Mouse (Mus musculus) cerebellum, adult 18-20 months (tissue): ENCODE measurements around the gene A530016L24Rik.

Experiments
- DNase-seq, 2 experiments: peaks; one replicate each; pipeline ENCODE4 v3.0.0; 2021

The A530016L24Rik gene

DNA sequence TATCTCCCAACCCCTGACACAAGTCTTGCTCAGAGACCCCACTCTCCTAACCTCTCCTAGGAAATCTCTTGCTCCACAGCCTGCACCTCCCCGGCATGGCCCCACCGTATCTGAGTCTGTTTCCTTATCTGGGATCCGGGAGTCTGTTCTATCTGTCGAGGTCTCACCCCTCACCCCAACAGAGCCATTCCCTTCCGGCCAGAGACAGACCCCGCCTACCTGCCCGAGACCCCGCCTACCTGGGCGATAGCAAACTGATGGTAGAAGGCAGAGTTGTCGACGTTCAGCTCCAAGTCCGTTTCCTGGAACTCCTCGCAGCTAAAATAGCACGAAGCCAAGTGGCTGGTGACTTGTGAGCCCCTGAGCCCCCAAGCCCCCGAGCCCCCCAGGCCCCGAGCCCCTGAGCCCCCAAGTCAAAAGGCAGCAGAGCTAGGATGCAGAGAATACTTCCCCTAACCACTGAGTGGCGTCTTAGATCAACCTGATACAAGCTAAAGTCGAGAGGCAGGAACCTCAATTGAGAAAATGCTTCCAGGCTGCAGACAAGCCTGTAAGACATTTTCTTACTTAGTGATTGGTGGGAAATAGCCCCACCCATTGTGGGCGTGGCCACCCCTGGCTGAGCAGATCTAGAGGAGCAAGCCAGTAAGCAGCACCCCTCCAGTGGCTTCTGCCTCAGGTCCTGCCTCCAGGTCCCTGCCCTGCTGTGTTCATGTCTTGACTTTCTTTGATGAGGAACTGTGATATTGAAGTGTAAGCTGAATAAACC, 13.9 kb downstream of the A530016L24Rik start:
- DNase-seq, result no peak

DNA sequence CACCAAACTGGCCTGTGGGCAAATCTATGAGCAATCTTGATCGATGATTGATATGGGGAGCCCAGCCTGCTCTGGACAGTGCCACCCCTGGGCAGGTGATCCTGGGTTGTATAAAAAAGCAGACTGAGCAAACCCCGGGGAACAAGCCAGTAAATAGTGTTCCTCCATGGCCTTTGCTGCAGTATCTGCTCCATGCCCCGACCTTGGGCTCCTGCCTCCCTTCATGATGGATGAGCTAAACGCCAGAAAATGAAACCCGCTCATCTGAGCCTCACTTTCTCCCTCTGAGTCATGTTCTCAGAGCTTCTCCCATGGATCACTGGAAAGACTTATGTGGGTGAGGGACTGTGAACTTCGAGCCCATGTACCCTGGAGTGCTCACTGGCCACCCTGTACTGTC, 17.0 kb downstream of the A530016L24Rik start:
- no peak for DNase-seq

DNA sequence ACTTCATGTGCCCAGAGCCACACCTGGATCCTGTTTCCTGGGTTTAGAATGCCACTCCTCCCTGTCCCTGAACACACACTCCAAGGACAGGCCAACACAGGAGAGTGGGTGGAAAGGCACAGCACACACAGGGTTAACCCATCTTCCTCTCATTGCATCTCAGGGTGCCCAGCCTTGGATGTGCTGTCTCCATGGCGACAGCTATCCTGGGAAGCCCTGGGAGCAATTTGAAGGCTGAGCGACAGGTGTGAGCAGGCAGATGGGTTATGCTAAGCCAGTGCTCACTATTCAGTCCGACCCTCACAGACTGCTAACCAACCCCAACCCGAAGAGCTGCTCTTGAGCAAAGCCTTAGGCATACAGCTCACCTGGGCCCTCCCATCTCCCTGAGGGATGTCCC, 18.0 kb downstream of the A530016L24Rik start:
- DNase-seq, result no peak

DNA sequence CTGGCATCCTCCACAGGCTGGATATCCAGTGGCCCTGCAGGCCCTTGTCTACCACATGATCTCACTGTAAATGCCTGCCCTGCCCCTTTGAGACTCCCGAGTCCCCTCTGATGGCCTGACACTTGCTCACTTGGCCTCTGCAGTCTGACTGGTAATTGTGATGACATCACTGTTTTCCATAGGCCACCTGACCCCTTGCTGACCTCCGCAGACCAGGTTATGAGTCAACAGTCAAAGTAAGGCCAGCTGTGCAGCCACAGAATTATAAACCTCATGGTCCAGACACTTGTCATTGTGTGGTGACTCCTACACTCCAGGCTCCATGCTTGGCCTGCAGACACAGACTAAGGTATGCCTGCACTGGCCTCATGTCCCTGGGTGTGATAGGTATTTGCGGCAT, 18.7 kb downstream of the A530016L24Rik start:
- DNase-seq, result no peak

DNA sequence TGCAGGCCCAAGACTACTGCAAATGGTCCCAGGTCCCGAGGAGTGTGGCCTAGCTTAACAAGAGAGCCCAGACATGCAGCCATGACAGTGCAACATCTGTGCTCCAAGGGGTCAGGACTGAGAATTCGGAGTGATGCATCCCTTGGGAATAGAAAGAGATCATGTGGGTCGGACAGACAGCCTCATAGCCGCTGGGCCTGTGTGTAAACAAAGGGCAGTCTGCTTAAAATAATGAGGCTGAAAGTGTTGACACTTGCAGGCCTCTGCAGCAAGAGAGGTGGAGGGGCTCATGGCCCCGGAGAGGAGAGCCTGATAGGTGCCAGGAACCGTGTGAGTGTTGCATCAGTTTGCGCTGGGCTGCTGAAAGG, 21.1 kb downstream of the A530016L24Rik start:
- DNase-seq, result no peak

DNA sequence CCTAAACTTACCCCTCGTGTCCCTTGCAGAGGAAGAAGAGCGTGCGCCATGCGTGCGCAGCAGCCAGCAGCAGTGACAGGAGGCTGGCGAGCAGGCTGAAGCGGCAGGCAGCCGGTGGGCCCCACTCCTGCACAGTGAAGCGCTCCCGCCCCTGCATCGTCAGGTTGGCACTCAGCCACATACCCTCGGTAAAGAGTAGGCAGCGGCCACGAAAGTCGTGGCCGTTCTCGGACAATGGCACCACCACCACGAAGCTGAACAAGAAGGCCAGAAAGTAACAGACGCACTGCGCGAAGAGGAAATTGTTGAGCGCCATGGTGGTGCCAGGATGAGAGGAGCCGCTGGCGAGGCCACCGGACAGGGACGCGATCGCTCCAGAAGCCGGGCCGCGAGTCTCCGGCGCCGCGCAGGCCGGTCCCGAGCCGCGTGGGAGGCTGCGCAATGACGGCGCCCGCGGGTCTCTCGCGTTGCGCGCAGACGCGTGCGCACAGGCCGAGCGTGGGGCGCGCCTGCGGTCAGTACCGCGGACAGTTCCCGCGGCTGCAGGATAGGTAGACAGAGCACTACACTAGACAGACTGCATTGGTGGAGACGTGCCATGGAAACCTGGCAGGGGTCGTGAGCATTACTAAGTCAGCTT, 21.6 kb downstream of the A530016L24Rik start:
- peak in 1 of 2 experiments; percentile 23 for DNase-seq

DNA sequence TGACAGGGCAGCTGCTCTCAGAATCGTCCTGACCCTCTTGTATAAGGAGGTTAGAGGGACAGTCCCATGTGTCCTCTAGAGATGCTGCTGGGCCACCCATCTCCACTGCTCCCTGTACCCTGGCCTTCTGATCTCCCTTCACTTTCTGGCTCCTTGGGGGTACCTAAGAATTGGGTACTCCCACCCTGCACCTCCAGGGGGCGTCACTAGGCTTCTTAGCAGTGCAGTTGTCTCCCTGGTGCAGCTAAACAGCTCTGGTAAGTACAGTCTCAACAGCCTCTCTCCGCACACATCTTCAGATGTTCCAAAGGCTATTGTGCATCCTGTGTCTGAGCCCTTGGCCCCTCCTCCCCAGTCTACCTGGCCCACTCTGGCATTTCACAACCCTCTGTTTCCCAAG, 25.6 kb downstream of the A530016L24Rik start:
- DNase-seq, result no peak

DNA sequence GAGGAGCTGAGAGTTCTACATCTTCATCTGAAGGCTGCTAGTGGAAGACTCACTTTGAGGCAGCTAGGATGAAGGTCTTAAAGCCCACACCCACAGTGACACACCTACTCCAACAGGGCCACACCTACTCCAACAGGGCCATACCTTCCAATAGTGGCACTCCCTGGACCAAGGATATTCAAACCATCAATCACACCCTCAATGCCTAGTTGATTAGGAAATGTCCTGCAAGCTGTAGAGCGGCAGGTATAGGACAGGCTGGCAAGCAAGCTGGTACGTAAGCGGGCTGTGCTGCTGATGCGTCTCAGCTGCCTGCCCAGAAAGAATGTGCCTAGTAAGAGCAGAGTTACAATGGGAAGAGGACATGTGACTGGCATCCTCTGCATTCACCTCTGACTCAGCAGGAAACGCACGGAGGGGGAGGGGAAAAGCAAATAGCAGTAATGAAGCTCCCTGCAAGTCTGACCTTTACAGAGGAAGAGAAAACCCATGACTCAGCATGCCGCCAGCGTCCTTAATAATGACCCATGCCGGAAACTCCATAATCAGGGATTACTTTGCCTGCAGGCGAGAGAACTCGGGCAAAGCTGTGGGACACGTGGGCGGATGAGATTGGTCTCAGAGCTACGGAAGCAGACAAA, 27.6 kb downstream of the A530016L24Rik start, which contains the start of gene Tmem179:
Tmem179 (minus strand) TSS at position 51 of the 641 bp plus-strand sequence.
- no peak for DNase-seq

DNA sequence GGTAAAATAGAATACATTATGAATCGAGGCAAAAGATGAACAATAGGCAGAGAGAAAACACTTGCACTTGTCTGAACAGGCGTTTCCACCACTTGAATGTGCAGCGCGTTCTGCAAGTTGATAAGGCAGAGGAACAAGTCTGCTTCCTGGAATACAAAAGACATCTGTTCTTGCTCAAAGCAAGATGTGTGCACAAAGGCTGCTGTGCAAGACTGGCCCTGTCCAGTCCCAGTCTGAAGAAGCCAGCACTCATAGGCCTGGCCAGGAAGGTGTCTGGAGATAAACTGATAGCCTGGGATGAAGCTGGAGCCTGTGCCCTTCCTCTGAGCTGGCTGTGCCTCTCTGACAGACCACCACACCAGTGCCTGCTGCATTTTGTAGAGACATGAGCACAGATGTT, 28.9 kb downstream of the A530016L24Rik start:
- no peak for DNase-seq

DNA sequence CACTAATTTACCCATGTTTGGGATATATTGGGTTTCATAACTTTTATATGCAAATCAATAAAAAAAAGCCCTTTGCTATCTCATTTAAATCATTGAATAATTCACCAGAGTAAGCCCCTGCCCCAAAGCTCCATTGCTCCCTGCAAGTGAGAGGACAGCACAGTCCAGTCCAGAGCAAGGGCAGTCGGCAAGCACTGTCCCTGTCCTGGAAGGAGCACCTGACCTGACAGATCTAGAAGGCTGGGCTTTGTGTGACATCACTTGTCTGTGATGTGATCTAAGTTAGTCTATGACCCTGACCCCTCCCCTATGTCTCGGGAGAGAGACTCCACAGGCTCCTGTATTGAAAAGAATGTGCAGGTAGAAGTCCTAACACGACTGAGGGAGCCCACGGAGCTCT, 44.5 kb downstream of the A530016L24Rik start:
- no peak for DNase-seq

DNA sequence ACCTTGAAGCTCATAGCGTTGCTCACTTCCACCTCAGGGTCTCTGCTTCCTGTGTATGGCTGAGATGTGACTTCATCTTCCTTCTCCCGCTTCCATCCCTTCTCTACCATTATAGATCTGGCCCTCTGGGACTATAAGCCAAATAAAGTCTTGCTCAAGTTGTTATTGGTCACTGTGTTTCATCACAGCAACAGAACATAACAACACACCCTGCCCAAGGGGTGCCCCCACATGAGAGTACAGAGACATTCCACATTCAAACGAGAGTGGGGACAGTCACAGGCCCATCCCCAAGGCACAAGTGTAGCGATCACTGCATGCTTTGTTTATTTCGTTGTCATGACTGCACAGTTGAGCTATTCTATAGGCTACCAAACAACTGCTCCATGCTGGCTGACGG, 48.0 kb downstream of the A530016L24Rik start:
- no peak for DNase-seq

DNA sequence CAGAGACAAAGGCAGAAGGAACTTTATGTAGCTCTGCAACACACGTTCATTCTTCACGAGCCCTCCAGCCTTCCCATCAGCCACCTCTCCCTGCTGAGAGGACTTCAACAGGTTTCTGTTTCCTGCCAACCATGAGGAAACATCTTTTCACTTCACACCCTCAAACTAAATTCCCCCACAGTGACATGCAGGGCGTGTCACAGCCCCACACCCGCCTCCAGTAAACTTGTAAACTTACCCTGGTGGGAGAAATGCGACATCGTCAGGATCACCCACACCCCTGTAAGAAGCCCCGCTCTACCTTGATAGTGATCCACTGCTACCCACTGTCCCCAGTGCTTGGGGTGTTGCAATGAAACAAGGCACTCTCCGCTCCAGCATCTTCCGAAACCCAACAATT, 49.1 kb downstream of the A530016L24Rik start:
- no peak for DNase-seq

DNA sequence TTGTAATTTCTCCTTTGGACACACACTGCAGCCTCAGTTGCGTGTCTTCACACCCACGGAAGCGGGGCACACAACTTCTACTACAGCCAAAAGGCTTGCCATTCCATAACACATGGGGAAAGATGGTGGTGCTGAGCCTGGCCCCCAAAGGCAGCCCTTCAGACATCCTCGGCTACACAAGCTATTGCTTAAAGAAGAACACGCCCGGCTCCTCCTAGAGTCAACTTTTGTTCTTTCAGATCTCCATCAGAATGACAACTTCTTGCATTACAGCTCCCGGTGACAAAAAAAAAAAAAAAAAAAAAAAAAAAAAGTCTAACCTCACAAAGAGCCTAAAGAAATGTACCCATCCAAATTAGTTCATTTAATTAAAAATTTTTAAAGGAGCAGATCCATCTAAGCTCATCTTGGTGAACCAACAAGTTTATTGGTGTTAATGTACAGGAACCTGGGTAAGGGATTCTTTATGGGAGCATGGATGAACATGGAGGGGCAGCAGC, 50.3 kb downstream of the A530016L24Rik start:
- no peak for DNase-seq

DNA sequence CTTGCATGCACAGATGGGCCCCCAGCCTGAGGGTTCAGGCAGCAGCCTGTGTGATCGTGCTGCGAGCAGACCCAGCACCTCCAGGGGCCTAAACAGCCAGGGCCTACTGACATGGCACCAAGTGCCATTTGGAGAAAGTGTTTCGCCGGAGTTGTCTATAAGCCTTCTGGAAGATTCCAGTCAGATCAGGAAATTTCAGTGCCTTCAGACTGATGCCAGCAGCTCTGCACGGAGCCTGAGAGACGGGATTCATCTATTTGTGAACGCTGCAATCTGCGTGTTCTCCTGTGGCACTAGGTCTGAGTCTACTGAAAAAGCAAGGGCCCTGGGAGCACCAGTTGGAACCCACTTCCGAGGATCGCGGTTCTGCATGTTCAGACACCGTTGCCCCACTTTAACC, 51.1 kb downstream of the A530016L24Rik start:
- no peak for DNase-seq

DNA sequence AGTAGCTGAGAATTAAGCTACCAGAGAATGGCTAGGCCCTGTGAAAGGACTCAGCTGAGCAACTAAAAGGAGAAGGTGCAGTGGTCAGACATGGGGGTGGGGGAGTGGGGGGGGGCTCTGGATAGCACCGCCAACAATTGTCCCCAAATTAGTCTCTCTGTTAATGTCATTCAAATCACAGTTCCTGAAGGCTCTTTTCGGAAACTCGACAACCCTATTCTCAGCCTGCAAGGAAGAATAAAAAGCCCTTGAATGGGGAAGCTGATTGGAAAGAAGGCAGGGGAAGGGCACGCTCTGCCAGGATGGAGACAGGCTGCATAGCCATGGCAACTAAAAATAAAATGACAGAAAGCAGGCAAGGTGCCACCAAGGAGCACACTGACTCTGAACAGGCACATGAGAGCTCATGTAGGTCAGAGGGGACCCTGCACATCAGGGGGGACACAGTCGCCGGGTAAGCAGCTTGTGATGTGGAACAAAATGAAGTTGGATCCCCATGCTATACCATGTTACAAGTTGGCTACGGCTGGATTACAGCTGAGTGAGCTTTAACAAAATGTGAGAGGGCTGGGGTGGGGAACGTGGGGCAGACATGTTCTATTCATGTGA, 52.3 kb downstream of the A530016L24Rik start:
- no peak for DNase-seq

DNA sequence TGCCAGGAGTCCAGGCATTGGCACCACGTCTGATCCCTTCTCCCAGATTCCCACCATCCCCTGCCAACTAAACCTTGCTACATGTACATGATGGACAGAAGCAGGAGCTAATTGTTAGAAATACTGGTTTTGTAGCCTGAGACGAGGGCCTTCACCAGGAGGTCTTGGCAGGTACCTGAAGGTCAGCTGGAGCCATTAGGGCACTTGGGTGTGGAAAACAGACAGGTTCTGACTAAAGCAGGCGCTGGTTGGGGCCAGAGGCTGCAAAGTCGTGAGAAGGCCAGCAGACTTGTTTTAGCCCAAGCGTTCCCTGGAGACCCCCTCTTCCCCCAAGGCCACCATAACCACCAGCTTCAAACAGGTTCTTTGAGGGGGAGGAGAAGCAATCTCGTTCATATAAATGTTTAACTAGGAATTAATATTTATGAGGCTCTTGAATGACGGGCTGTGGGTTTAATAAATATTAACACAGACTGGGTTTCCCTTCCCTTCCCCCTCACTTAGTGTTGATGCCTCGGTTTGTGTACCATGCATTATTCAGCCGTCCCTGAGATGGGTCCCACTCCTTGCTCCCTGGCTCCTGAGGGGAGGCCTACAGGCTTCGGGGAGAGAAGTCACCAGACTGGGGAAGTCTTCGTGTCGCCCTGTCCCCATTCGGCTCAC, 53.1 kb downstream of the A530016L24Rik start:
- DNase-seq, result no peak

DNA sequence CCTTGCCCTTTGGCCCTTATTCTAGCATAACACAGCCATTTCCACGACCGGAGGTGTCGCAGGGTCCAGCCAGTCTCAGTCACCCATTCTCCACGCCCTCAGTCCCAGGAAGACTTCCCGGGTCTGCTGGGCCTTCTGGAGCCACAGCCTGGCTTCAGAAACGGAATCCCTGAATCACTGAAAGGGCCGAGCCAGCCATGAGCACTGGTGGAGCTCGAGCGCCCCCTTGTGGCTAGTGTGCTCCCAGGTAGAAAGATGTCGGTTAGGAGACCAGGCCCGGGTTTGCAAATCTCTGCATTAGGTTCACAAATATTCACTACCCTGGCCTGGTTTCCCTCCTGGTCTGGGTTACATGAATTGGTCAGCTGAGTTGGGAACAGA, 53.7 kb downstream of the A530016L24Rik start:
- peak; percentile 77 to 88 for DNase-seq

DNA sequence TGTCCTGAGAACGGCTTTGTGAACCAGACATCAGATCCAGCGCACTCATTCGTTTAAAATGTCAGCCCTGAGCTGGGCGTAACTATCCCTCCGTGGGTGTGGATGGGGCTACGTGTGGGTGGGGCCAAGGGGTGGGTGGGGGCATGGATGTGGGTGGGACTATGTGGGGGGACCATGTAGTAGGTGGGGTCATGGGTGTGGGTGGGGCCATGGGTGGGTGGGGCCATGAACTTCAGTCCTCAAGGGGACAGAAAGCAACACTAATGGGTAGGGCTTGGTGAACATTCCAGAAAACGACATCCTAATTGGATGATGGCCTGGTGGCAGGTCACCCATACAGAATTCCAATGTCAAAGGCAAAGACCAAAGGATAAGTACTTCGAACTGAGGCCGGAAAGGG, 54.7 kb downstream of the A530016L24Rik start:
- no peak for DNase-seq

DNA sequence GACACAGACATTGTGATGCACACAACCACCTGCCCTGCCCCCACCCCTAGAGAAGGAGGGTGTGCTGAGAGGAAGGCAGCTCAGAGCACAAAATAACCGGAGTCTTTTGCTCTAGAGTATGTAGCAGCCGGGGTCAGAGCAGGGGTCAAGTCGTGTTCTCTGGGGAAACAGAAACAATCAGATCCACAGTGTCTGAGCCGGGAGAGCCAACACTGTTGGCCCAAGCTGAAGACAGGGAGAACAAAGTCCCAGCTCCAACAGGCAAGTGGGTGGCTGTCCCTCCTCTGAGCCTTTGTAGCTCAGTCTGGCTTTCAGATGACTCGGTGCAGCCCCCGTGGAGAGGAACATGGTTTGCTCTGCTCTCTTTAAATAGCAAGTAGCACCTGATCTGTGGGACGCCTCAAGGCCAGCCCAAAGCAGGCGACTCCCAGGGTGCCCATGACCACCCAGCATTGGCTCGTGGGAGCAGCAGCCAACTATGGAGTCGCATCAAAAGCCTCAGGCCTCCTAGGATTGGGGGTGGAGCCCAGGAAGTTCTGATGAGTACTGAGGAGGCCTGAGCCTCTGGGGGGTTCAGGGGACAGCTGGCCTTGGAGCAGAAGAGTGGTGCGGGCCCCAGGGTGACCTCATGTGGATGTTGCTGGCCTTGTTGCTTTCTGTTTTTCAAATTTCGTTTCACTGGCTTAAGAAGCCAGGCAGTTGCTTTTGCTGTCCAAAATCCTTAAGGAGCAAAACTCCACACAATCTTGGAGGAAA, 55.9 kb downstream of the A530016L24Rik start:
- DNase-seq, result no peak

DNA sequence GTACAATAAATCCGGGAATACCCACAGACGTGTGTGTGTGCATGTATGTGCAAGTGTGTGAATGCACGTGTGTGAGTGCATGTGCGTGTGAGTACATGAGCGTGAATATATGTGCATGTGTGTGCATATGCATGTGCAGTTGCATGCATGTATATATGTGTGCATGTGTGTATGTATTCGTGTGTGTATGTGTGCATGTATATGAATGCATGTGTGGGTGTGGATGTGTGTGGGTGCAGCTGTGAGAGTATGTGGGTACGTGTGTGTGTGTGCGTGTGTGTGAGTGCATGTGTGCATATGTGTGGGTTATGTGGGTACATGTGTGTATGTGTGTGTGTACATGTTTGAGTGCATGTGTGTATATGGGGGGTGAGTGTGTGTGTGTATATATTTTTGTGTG, 56.9 kb downstream of the A530016L24Rik start:
- no peak for DNase-seq

DNA sequence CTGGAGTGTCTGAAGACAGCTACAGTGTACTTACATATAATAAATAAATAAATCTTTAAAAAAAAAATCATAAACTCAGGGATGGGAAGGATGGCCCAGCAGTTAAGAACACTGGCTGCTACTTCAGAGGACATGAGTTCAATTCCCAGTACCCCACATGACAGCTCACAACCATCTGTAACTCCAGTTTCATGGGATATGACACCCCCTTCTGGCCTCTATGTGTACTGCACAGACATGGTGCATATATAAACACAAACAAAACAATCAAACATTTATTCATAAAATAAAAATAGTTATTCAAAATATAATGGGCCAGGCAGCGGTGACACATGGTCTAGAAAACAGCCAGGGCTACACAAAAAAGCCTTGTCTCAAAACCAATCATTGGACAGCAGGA, 60.0 kb downstream of the A530016L24Rik start:
- DNase-seq, result no peak
